Mouse (Mus musculus) thymus, adult 2 months (tissue): ENCODE results near the gene Sox11. TPM values are rescaled to one million over a fixed set of nuclear protein-coding genes. Genes with fewer than 3 reads are reported as not detected.

Experiments used
- DNase-seq: peaks from one replicate; pipeline ENCODE4 v3.0.0; 2021
- H3K27ac ChIP-seq: fragments of 200-500 bp; 2 replicates; pipeline ENCODE4 v1.5.1; 2012; ENCODE audit warnings: low read length, control low read depth; ENCODE audit not compliant: control insufficient read depth, insufficient read depth
- H3K27me3 ChIP-seq: fragments of 200-500 bp; 2 replicates; pipeline ENCODE4 v1.6.1; 2012; ENCODE audit warnings: mild to moderate bottlenecking, low read length, moderate library complexity, mixed read lengths; ENCODE audit not compliant: control insufficient read depth, insufficient read depth
- H3K36me3 ChIP-seq: fragments of 200-500 bp; 2 replicates; pipeline ENCODE4 v1.6.1; 2012; ENCODE audit warnings: mild to moderate bottlenecking, low read length, moderate library complexity; ENCODE audit not compliant: control insufficient read depth, insufficient read depth
- H3K4me1 ChIP-seq: fragments of 200-500 bp; replicated peaks from 2 replicates; pipeline ENCODE4 v1.6.1; 2012; ENCODE audit warnings: low read length; ENCODE audit not compliant: control insufficient read depth, insufficient read depth
- H3K4me3 ChIP-seq: fragments of 200-500 bp; 2 replicates; pipeline ENCODE4 v1.5.1; 2012; ENCODE audit warnings: mild to moderate bottlenecking, low read length, control low read depth, moderate library complexity; ENCODE audit not compliant: control insufficient read depth, insufficient read depth
- CTCF ChIP-seq: fragments of 200-500 bp; IDR thresholded peaks from 2 replicates; pipeline ENCODE4 v1.5.1; 2012; ENCODE audit warnings: mild to moderate bottlenecking, control low read depth, low read length, moderate library complexity, borderline replicate concordance; ENCODE audit not compliant: control insufficient read depth, poor library complexity, insufficient read depth; ENCODE audit errors: extremely low read depth
- POLR2A ChIP-seq: fragments of 200-500 bp; IDR thresholded peaks from 2 replicates; pipeline ENCODE4 v1.6.1; 2012; ENCODE audit warnings: mild to moderate bottlenecking, low read length, control low read depth, moderate library complexity; ENCODE audit not compliant: control insufficient read depth, poor library complexity, insufficient read depth; ENCODE audit errors: extremely low read depth
- WGBS: fragments of 180-500 bp; shearing (Covaris S2); methylation state at CpG from one replicate; pipeline ENCODE4 v1.1.7; 2018; 5-methylcytosine and 5-hydroxymethylcytosine counted together
- polyA plus RNA-seq: library from polyadenylated mRNA; depleted of rRNA; stranded (reverse); fragments of >200 nt; gene quantifications from 2 replicates; pipeline ENCODE4 v1.2.3, GENCODE M21; 2012

Sox11 gene
- polyA plus RNA-seq, 1 experiment: 0.07 TPM

GRCm38 (mm10) chr12:27341130-27341870 lies 1.1 kb downstream of the Sox11 start:
- Histone ChIP-seq H3K27me3 (0 out of 2 replicates have a peak, but pooled peaks cover 2% of the 10 kb centered on the region), H3K4me1 (no peaks in the 10 kb centered on the region), H3K4me3 (no peak overlapping the region), H3K27ac (no peak overlapping the region), H3K36me3 (no peaks in the 10 kb centered on the region)
- DNase-seq: no peak
- WGBS: 6% methylated on average over 80 of the region's 80 CpGs
- TF ChIP-seq POLR2A (no peak), CTCF (no peak)

GRCm38 (mm10) chr12:27340451-27341035 lies 1.8 kb downstream of the Sox11 start:
- no peaks in the 10 kb centered on the region for H3K4me1 ChIP-seq
- WGBS: 5% methylated on average over 14 of the region's 14 CpGs
- no peak for DNase-seq
- no peak overlapping the region for H3K4me3 ChIP-seq
- no peaks in the 10 kb centered on the region for H3K36me3 ChIP-seq
- H3K27me3 ChIP-seq: 0 out of 2 replicates have a peak, but pooled peaks cover 2% of the 10 kb centered on the region
- no peak overlapping the region for H3K27ac ChIP-seq
- TF ChIP-seq POLR2A (no peak), CTCF (no peak)

- TF ChIP-seq CTCF (no peak), POLR2A (no peak)
- Histone ChIP-seq H3K36me3 (no peaks in the 10 kb centered on the region), H3K27ac (no peak overlapping the region), H3K27me3 (0 out of 2 replicates have a peak, but pooled peaks cover 2% of the 10 kb centered on the region), H3K4me3 (no peak overlapping the region), H3K4me1 (no peaks in the 10 kb centered on the region)
- no peak for DNase-seq
- WGBS: 4% methylated on average over 46 of the region's 47 CpGs
Observed at GRCm38 (mm10) chr12:27339171-27339751, 3.1 kb downstream of the Sox11 start.

- TF ChIP-seq CTCF (no peak), POLR2A (no peak)
- Histone ChIP-seq H3K36me3 (no peaks in the 10 kb centered on the region), H3K27ac (no peak overlapping the region), H3K4me3 (no peak overlapping the region), H3K4me1 (no peaks in the 10 kb centered on the region), H3K27me3 (0 out of 2 replicates have a peak, but pooled peaks cover 2% of the 10 kb centered on the region)
- WGBS: 2% methylated on average over 40 of the region's 40 CpGs
- DNase-seq: no peak
Observed at GRCm38 (mm10) chr12:27338721-27339170, 3.6 kb downstream of the Sox11 start.

GRCm38 (mm10) chr12:27338116-27338515 lies 4.3 kb downstream of the Sox11 start:
- WGBS: 28% methylated on average over 12 of the region's 12 CpGs
- H3K36me3 ChIP-seq: no peaks in the 10 kb centered on the region
- DNase-seq: no peak
- H3K4me3 ChIP-seq: no peak overlapping the region
- 0 out of 2 replicates have a peak, but pooled peaks cover 2% of the 10 kb centered on the region for H3K27me3 ChIP-seq
- H3K4me1 ChIP-seq: no peaks in the 10 kb centered on the region
- TF ChIP-seq POLR2A (no peak), CTCF (no peak)
- H3K27ac ChIP-seq: no peak overlapping the region

DNA sequence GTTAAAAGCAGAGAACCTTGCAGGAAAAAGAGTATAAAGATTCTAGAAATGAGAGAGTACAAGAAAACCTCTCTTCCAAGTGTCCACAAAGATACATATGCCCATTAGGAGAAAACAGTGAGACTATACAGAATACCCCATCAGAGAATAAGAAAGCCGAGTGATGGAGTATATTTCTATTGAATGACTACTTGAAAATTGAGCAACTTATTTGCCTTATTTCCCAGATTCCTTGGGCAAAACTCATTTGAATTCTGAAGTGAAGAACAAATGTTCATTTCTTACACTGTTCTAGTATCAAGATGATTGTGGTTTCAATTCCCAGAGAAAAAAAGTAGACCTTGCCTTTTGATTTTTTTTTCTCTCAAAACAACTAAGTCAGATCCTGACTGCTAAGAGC lies 4.9 kb downstream of the Sox11 start:
- H3K27me3 ChIP-seq: 0 out of 2 replicates have a peak, but pooled peaks cover 2% of the 10 kb centered on the region
- 88% methylated on average over 1 of the region's 1 CpGs for WGBS
- no peak for DNase-seq
- H3K27ac ChIP-seq: no peak overlapping the region
- H3K4me3 ChIP-seq: no peak overlapping the region
- TF ChIP-seq CTCF (no peak), POLR2A (no peak)
- no peaks in the 10 kb centered on the region for H3K4me1 ChIP-seq
- H3K36me3 ChIP-seq: no peaks in the 10 kb centered on the region
